Mouse (Mus musculus) testis, postnatal 10 days (tissue): ENCODE measurements at regions not wholly inside any gene's neighbourhood (a gene's known extent, or its start where the extent isn't known, plus 50 kb on each side); places are given as distances from the start of the nearest gene placed in this dataset.

Source experiments
- DNase-seq: peaks from one replicate; pipeline ENCODE4 v3.0.0; 2021; ENCODE audit warnings: low spot score

GRCm38 (mm10) chr15:25305801-25306200 is 107.8 kb downstream of the Basp1 start:
- DNase-seq: no peak

- DNase-seq: no peak
Observed at GRCm38 (mm10) chr15:25303379-25303778, 110.2 kb downstream of the Basp1 start.

- no peak for DNase-seq
Observed at GRCm38 (mm10) chr15:25302671-25303294, 110.8 kb downstream of the Basp1 start.

GRCm38 (mm10) chr15:25301810-25302209 is 111.8 kb downstream of the Basp1 start:
- no peak for DNase-seq

GRCm38 (mm10) chr15:25297278-25297677 is 116.3 kb downstream of the Basp1 start:
- DNase-seq: no peak

GRCm38 (mm10) chr15:25296714-25297113 is 116.8 kb downstream of the Basp1 start:
- no peak for DNase-seq

GRCm38 (mm10) chr15:25295753-25296152 is 117.8 kb downstream of the Basp1 start:
- DNase-seq: no peak

- no peak for DNase-seq
Observed at GRCm38 (mm10) chr15:25291231-25291691, 122.3 kb downstream of the Basp1 start.

GRCm38 (mm10) chr15:25287850-25288249 is 125.7 kb downstream of the Basp1 start:
- no peak for DNase-seq

GRCm38 (mm10) chr15:25284354-25285199 is 129.0 kb downstream of the Basp1 start:
- DNase-seq: no peak

- no peak for DNase-seq
Observed at GRCm38 (mm10) chr15:25283713-25284112, 129.9 kb downstream of the Basp1 start.

- no peak for DNase-seq
Observed at GRCm38 (mm10) chr15:25282346-25282745, 131.2 kb downstream of the Basp1 start.

- DNase-seq: no peak
Observed at GRCm38 (mm10) chr15:25281942-25282341, 131.6 kb downstream of the Basp1 start.

GRCm38 (mm10) chr15:25278317-25279156 is 135.0 kb downstream of the Basp1 start:
- DNase-seq: no peak

GRCm38 (mm10) chr15:25276227-25276626 is 137.3 kb downstream of the Basp1 start:
- DNase-seq: no peak

- DNase-seq: no peak
Observed at GRCm38 (mm10) chr15:25271886-25272285, 141.7 kb downstream of the Basp1 start.

GRCm38 (mm10) chr15:25270349-25270748 is 143.2 kb downstream of the Basp1 start:
- peak; percentile 42 for DNase-seq

GRCm38 (mm10) chr15:25269345-25269996 is 144.1 kb downstream of the Basp1 start:
- DNase-seq: no peak

GRCm38 (mm10) chr15:25268436-25268835 is 145.1 kb downstream of the Basp1 start:
- DNase-seq: no peak

GRCm38 (mm10) chr15:25267509-25267908 is 146.1 kb downstream of the Basp1 start:
- no peak for DNase-seq

- no peak for DNase-seq
Observed at GRCm38 (mm10) chr15:25252648-25253567, 160.7 kb downstream of the Basp1 start.
